Mouse (Mus musculus): ENCODE measurements around the gene Higd2a.
A peak's percentile ranks its signal among the peaks of the same experiment; 100 is the strongest.

The Higd2a gene

GRCm38 (mm10) chr13:54589996-54590951 is at the start of gene Higd2a, which contains the start of gene Nop16:
Gene Higd2a, plus strand, starts transcription at chr13:54590207.
Gene Nop16, minus strand, starts transcription at chr13:54590090.
- DNase-seq: peak; percentile 99

GRCm38 (mm10) chr13:54548036-54548435 is 42.0 kb upstream of the Higd2a start:
- DNase-seq: no peak

GRCm38 (mm10) chr13:54556176-54556575 is 33.8 kb upstream of the Higd2a start:
- DNase-seq: no peak

GRCm38 (mm10) chr13:54556796-54557195 is 33.2 kb upstream of the Higd2a start:
- no peak for DNase-seq

GRCm38 (mm10) chr13:54557652-54558051 is 32.4 kb upstream of the Higd2a start:
- DNase-seq: no peak

GRCm38 (mm10) chr13:54559656-54560055 is 30.4 kb upstream of the Higd2a start:
- DNase-seq: no peak

- DNase-seq: no peak
These were observed 29.4 kb upstream of the Higd2a start for GRCm38 (mm10) chr13:54560608-54561007.

GRCm38 (mm10) chr13:54562562-54562961 is 27.4 kb upstream of the Higd2a start:
- no peak for DNase-seq

- DNase-seq: peak; percentile 48
These were observed 25.5 kb upstream of the Higd2a start for GRCm38 (mm10) chr13:54564232-54565200.

DNA sequence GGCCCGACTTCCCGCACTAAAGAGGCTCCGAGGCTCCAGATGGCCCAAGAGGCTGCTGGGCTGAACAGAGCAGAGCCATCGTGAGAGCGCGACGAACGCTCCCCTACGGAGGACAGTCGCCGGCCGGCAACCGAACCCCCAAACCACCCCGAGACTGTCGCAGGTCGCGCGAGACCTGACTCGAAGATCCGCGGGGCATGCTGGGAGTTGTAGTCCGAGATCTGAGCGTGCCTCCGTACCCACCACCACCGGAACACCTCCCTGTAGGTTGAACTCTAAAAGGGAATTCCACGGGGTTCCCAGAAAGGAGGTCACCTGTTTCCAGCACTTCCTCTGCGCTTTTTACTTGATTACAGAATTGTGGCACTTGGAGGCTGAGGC is 24.8 kb upstream of the Higd2a start, which contains the start of gene 4833439L19Rik:
Gene 4833439L19Rik, minus strand, starts transcription at position 235 of the 381 bp plus-strand sequence.
- DNase-seq: peak; percentile 99

- DNase-seq: peak; percentile 65
These were observed 24.2 kb upstream of the Higd2a start for GRCm38 (mm10) chr13:54565594-54566345.

DNA sequence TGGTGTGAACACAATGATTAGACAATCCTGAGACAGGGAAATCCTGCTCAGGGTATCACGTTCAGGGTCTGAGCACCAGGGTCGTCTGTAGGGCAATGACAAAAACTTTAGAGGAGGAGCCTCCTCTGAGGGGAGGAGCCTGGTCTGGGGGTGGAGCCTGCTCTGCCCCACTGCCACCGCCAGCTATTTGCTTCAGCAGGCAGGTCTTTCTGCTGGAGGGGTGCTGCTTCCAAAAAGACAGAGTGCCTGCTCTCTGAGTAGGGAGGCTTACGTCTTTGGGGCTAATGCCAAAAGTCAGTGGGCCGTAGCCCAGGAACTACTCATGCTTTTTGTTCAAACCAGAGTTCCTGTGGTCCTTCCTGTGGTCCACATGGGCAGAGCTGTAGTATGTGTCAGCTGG is 21.6 kb upstream of the Higd2a start:
- DNase-seq: no peak

DNA sequence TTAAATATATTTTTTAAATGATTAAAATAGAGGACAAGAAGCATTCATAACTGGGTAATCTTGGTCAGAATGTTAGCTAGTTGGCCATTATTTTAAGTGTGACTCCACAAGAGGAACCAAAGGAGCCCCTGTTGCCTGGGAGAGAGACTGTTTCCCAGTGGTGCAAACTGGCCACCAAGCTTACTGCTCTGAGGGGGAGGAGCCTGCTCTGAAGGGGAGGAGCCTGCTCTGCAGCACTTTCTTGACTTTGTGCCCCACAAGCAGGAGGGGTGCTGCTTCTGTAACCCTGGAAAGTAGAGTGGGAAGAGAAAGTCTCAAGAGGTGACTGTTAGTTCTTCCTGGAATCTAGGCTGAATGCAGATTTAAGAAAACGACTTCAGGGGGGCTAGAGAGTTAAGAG is 20.7 kb upstream of the Higd2a start:
- no peak for DNase-seq

GRCm38 (mm10) chr13:54570736-54571135 is 19.3 kb upstream of the Higd2a start:
- no peak for DNase-seq

- DNase-seq: no peak
These were observed 18.4 kb upstream of the Higd2a start for GRCm38 (mm10) chr13:54571637-54572036.

- DNase-seq: no peak
These were observed 17.4 kb upstream of the Higd2a start for GRCm38 (mm10) chr13:54572621-54573020.

GRCm38 (mm10) chr13:54574854-54575481 is 15.0 kb upstream of the Higd2a start, which contains the start of gene Arl10:
Gene Arl10, plus strand, starts transcription at chr13:54575015.
- peak; percentile 91 for DNase-seq

- no peak for DNase-seq
These were observed 14.5 kb upstream of the Higd2a start for GRCm38 (mm10) chr13:54575489-54575888.

- no peak for DNase-seq
These were observed 12.1 kb upstream of the Higd2a start for GRCm38 (mm10) chr13:54577652-54578507.

DNA sequence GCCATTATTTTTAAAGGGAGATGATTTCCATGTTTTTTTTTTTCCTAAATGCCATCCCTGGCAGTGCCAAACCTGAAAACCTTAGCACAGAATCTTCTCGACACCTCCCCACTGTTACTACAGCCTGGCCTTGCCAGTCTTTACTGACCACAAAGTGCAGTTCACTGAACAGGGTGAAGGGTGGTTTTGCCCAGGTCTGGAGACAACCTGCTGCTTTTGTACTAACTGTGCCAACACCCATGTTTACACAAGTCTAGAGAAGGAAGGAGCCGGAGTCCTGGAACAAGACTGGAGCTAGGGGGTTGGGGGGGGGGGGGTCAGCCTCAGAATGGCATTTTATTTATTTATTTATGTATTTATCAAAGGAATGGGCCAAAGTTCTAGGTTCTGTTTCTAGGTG is 8.6 kb upstream of the Higd2a start:
- DNase-seq: no peak

GRCm38 (mm10) chr13:54582126-54582525 is 7.9 kb upstream of the Higd2a start:
- no peak for DNase-seq

Measured in embryo, embryonic 11 days (tissue).